Mouse (Mus musculus) liver, embryonic 14.5 days (tissue): Measurements from ENCODE around the gene Mamdc2. TPM values are rescaled to one million over a fixed set of nuclear protein-coding genes. Genes with fewer than 3 reads are reported as not detected.

Source experiments
- ATAC-seq: fragments of 200-750 bp; cut with Nextera tagmentation; 2 replicates; pipeline ENCODE4 v1.8.0; 2017; ENCODE audit warnings: moderate number of reproducible peaks, mild to moderate bottlenecking, moderate library complexity; ENCODE audit not compliant: insufficient read depth
- DNase-seq, 3 experiments: peaks; one replicate each; pipeline ENCODE4 v3.0.0-alpha.2; 2012 to 2013; ENCODE audit warnings: low read depth in 3 of 3, low spot score in 3 of 3
- H3K27ac ChIP-seq: fragments of 300-500 bp; sonication (generic); 2 replicates; pipeline ENCODE4 v1.5.1; 2014; ENCODE audit warnings: moderate library complexity, mild to moderate bottlenecking, control low read depth, inconsistent platforms
- H3K27me3 ChIP-seq: fragments of 300-500 bp; sonication (generic); 2 replicates; pipeline ENCODE4 v1.6.1; 2014; ENCODE audit warnings: mild to moderate bottlenecking, low read length, moderate library complexity; ENCODE audit not compliant: control insufficient read depth, insufficient read depth
- H3K36me3 ChIP-seq: fragments of 300-500 bp; sonication (generic); replicated peaks from 2 replicates; pipeline ENCODE4 v1.6.1; 2014; ENCODE audit warnings: low read depth; ENCODE audit not compliant: control insufficient read depth, insufficient read depth
- H3K4me1 ChIP-seq, 2 experiments: fragments of 200-500 bp in 1 of 2; fragments of 300-500 bp in 1 of 2; sonication (generic) in 1 of 2; replicated peaks; 2 replicates each; pipeline ENCODE4 v1.6.1; 2012 to 2014; ENCODE audit warnings: antibody characterized with exemption in 1 of 2, inconsistent platforms in 1 of 2, low read length in 1 of 2; ENCODE audit not compliant: control insufficient read depth in 2 of 2, insufficient read depth in 2 of 2
- H3K4me2 ChIP-seq: fragments of 300-500 bp; sonication (generic); 2 replicates; pipeline ENCODE4 v1.6.1; 2014; ENCODE audit warnings: low read depth, mild to moderate bottlenecking, control low read depth, moderate library complexity
- H3K4me3 ChIP-seq, 2 experiments: fragments of 200-500 bp in 1 of 2; fragments of 300-500 bp in 1 of 2; sonication (generic) in 1 of 2; 2 replicates each; pipeline ENCODE4 v1.5.1; 2012 to 2014; ENCODE audit warnings: low read depth in 2 of 2, low read length in 2 of 2, mild to moderate bottlenecking in 2 of 2, control low read depth in 1 of 2, inconsistent platforms in 1 of 2, moderate library complexity in 1 of 2; ENCODE audit not compliant: insufficient read depth in 1 of 2
- H3K9ac ChIP-seq: fragments of 300-500 bp; sonication (generic); replicated peaks from 2 replicates; pipeline ENCODE4 v1.6.1; 2014; ENCODE audit warnings: mild to moderate bottlenecking, control low read depth, moderate library complexity
- H3K9me3 ChIP-seq: fragments of 300-500 bp; sonication (generic); 2 replicates; pipeline ENCODE4 v1.6.1; 2016; ENCODE audit warnings: low read length, mixed read lengths; ENCODE audit not compliant: control insufficient read depth
- CTCF ChIP-seq: IDR thresholded peaks from 2 replicates; pipeline ENCODE4 v1.5.1; 2016; ENCODE audit warnings: antibody characterized with exemption, low read depth, control low read depth
- EP300 ChIP-seq: IDR thresholded peaks from 2 replicates; pipeline ENCODE4 v1.6.1; 2016; ENCODE audit warnings: antibody characterized with exemption, low read depth
- WGBS: fragments of 180-500 bp; shearing (Covaris S2); extraction: QIAGEN DNeasy Blood & Tissue Kit; methylation state at CpG from one replicate; pipeline ENCODE4 v1.1.7; 2014; ENCODE audit not compliant: insufficient replicate concordance; 5-methylcytosine and 5-hydroxymethylcytosine counted together
- polyA plus RNA-seq, 2 experiments: library from polyadenylated mRNA; depleted of rRNA in 1 of 2; stranded (reverse) in 1 of 2; unstranded in 1 of 2; fragments of >200 nt; fragmentation: Nextera tagmentation in 1 of 2; extraction: Ambion mirVana in 1 of 2; gene quantifications; 2 replicates each; pipeline versions ENCODE4 v1.2.1 to v1.2.3; 2012 to 2014

Mamdc2 gene
- polyA plus RNA-seq, 2 experiments: 0.17 to 0.24 TPM

DNA sequence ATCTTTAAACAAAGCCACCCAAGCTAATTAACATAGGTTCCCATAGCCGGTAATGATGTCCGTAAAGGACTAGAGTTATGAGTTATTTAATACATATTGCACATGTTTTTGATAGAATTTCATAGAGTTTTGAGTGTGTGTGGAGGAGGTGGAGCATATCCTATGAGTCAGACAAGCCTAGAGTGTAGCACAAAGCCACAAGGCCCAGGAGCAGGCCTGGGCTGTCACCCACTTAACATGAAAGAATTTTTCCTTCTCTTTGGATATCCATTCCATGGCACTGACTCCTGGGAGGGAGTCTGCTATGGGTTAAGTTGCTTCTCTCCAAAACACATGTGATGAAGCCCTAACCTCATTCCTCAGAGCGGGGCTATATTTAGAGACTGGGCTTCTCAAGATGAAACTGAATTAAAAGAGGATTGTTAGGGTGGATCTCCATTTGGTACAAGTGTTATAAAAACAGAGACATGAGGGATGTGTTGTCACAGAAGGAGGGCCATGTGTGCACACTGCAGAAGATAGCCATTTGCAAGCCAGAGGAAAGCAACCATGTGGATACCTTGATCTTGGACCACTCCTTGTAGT lies 121.1 kb downstream of the Mamdc2 start:
- no peak for ATAC-seq
- Histone ChIP-seq H3K36me3 (no peaks in the 10 kb centered on the region), H3K27me3 (no peaks in the 10 kb centered on the region), H3K9me3 (no peaks in the 10 kb centered on the region), H3K9ac (no peak overlapping the region), H3K4me2 (no peak overlapping the region), H3K4me3 (no peak overlapping the region), H3K4me1 (no peaks in the 10 kb centered on the region; a peak in 1 of 4 replicates), H3K27ac (no peak overlapping the region)
- DNase-seq: no peak
- 62% methylated on average over 3 of the region's 3 CpGs for WGBS
- TF ChIP-seq EP300 (no peak), CTCF (no peak)

DNA sequence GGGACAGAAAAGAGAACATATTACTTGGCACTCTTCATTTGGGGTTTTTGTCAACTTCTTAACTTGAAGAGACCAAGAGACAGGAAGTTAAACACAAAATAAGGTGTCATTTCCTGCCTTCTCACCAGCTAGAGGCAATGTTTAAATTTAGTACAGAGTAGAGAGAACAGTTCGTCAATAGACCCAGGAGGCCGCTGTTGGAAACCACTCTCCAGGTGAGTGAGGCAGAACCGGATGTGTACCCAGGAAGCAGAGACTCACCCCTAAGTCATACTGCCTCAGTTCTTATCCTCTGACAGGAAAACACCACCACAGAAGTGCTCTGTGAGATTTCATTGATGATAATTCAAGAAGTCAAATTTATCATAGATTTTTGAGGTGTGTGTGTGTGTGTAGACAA lies 125.1 kb downstream of the Mamdc2 start:
- WGBS: 12% methylated on average over 3 of the region's 3 CpGs
- H3K4me1 ChIP-seq: no peaks in the 10 kb centered on the region; a peak in 1 of 4 replicates
- ATAC-seq: no peak

DNA sequence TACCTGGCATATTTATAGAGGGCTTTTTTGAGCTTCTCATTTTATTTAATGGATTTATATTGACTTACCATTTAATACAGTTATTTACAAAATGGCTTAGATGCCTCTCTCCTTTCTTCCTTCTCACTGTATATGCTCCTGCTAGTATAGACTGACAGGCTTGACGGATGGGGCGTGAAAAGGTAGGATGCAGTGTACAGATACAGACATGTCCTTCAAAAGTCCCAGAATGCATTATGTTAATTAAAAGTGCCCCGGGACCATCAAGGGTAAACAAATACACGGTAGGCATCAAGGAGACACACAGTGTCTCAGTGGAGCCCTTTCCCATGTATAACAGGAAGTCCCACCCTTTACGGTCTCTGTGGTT lies 130.3 kb downstream of the Mamdc2 start:
- DNase-seq (no peak), ATAC-seq (no peak)
- H3K27me3 ChIP-seq: no peaks in the 10 kb centered on the region

More for the DNA sequence above, 125.1 kb downstream of the Mamdc2 start:
- no peak overlapping the region for H3K4me3 ChIP-seq
- no peaks in the 10 kb centered on the region for H3K27me3 ChIP-seq
- no peak overlapping the region for H3K27ac ChIP-seq
- no peak overlapping the region for H3K9ac ChIP-seq
- no peak overlapping the region for H3K4me2 ChIP-seq
- no peaks in the 10 kb centered on the region for H3K36me3 ChIP-seq
- DNase-seq: no peak
- no peak for TF ChIP-seq CTCF
- no peak for TF ChIP-seq EP300
- no peaks in the 10 kb centered on the region for H3K9me3 ChIP-seq

DNA sequence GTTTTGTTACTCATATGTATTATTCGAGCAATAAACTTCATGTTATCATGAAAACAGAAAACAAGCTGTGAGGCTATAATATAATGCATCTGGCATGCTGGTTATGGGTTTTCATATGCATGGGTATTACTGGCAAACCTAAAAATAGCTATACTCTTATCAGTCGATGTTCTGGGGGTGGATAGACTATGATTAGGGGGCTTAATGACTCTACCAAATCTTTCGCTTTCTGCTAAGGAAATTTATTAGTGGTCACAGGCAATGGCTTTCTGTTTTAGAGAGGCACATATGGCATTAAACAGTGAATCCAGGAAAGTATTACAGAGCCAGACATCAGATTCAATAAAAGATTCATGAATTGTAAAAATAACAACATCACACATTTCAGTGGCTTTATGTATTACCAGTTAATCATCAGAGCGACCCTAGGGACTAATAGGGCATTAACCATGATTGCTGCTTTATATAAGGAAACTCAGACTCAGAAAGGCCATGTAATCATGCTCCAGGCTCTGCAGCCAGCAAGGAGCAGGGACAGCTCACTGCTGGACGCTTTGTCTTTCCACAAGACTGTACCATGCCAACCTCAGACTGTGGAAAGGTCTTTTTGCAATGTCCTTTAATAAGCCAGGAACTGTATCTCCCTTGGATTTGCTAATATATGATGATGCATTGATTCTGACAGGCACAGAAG lies 130.8 kb downstream of the Mamdc2 start:
- WGBS: 40% methylated on average over 5 of the region's 5 CpGs

More for the DNA sequence above, 130.3 kb downstream of the Mamdc2 start:
- H3K9me3 ChIP-seq: no peaks in the 10 kb centered on the region
- H3K4me1 ChIP-seq: no peaks in the 10 kb centered on the region; a peak in 1 of 4 replicates
- H3K9ac ChIP-seq: no peak overlapping the region
- H3K4me2 ChIP-seq: no peak overlapping the region
- no peaks in the 10 kb centered on the region for H3K36me3 ChIP-seq
- TF ChIP-seq CTCF: no peak
- no peak for TF ChIP-seq EP300
- no peak overlapping the region for H3K27ac ChIP-seq
- 54% methylated on average over 5 of the region's 5 CpGs for WGBS
- H3K4me3 ChIP-seq: no peak overlapping the region

DNA sequence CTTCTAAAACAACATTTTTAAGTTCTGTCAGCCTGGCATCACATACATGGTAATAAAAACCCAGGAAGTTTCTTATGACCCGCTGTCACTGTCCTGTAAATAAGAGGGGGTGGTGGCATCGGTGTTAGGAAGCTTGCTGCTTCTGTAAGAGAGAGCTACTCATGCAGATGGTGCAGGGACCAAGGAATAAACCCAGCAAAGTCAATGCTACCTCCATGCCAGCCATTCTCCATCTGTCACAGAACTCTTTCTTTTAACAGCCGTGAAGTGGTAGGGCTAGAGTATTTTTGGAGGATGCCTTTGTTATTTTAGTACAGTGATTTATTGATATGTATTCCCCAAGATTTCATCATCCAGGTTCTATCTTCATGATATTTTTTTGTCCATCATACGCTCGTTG lies 131.4 kb downstream of the Mamdc2 start:
- TF ChIP-seq EP300 (no peak), CTCF (no peak)
- Histone ChIP-seq H3K4me2 (no peak overlapping the region), H3K27me3 (no peaks in the 10 kb centered on the region), H3K4me1 (no peaks in the 10 kb centered on the region), H3K4me3 (no peak overlapping the region), H3K9ac (no peak overlapping the region), H3K36me3 (no peaks in the 10 kb centered on the region), H3K27ac (no peak overlapping the region), H3K9me3 (no peaks in the 10 kb centered on the region)
- DNase-seq: no peak
- WGBS: 67% methylated on average over 5 of the region's 5 CpGs
- no peak for ATAC-seq

More for the DNA sequence above, 130.8 kb downstream of the Mamdc2 start:
- DNase-seq (no peak), ATAC-seq (no peak)
- no peak overlapping the region for H3K9ac ChIP-seq
- no peaks in the 10 kb centered on the region for H3K36me3 ChIP-seq
- H3K27me3 ChIP-seq: no peaks in the 10 kb centered on the region
- H3K4me1 ChIP-seq: no peaks in the 10 kb centered on the region
- H3K4me3 ChIP-seq: no peak overlapping the region
- H3K9me3 ChIP-seq: no peaks in the 10 kb centered on the region
- H3K27ac ChIP-seq: no peak overlapping the region
- H3K4me2 ChIP-seq: no peak overlapping the region
- TF ChIP-seq EP300 (no peak), CTCF (no peak)
